Mouse (Mus musculus) kidney, embryonic 15.5 days (tissue): ENCODE data around the gene Fam8a1. TPM values are rescaled to one million over a fixed set of nuclear protein-coding genes. Genes with fewer than 3 reads are reported as not detected.

Source experiments
- ATAC-seq: fragments of 200-750 bp; cut with Nextera tagmentation; replicated peaks from 2 replicates; pipeline ENCODE4 v1.8.0; 2017; ENCODE audit warnings: moderate TSS enrichment; ENCODE audit not compliant: low FRiP score
- H3K27ac ChIP-seq: fragments of 300-500 bp; sonication (generic); 2 replicates; pipeline ENCODE4 v1.5.1; 2015; ENCODE audit warnings: mild to moderate bottlenecking, inconsistent platforms
- H3K27me3 ChIP-seq: fragments of 300-500 bp; sonication (generic); 2 replicates; pipeline ENCODE4 v1.6.1; 2015; ENCODE audit warnings: inconsistent platforms
- H3K36me3 ChIP-seq: fragments of 300-500 bp; sonication (generic); 2 replicates; pipeline ENCODE4 v1.6.1; 2015; ENCODE audit warnings: inconsistent platforms
- H3K4me1 ChIP-seq: fragments of 300-500 bp; sonication (generic); 2 replicates; pipeline ENCODE4 v1.6.1; 2015; ENCODE audit warnings: inconsistent platforms
- H3K4me2 ChIP-seq: fragments of 300-500 bp; sonication (generic); 2 replicates; pipeline ENCODE4 v1.6.1; 2015; ENCODE audit warnings: moderate library complexity, mild to moderate bottlenecking, inconsistent platforms
- H3K4me3 ChIP-seq: fragments of 300-500 bp; sonication (generic); replicated peaks from 2 replicates; pipeline ENCODE4 v1.5.1; 2015; ENCODE audit warnings: mild to moderate bottlenecking, inconsistent platforms
- H3K9ac ChIP-seq: fragments of 300-500 bp; sonication (generic); 2 replicates; pipeline ENCODE4 v1.6.1; 2015; ENCODE audit warnings: mild to moderate bottlenecking, inconsistent platforms
- H3K9me3 ChIP-seq: fragments of 300-500 bp; sonication (generic); replicated peaks from 2 replicates; pipeline ENCODE4 v1.6.1; 2016; ENCODE audit warnings: inconsistent platforms
- WGBS: fragments of 180-500 bp; shearing (Covaris S2); methylation state at CpG from one replicate; pipeline ENCODE4 v1.1.7; 2015; ENCODE audit warnings: mixed read lengths; 5-methylcytosine and 5-hydroxymethylcytosine counted together
- polyA plus RNA-seq: library from polyadenylated mRNA; unstranded; fragments of >200 nt; fragmentation: Nextera tagmentation; extraction: Ambion mirVana; gene quantifications from 2 replicates; pipeline ENCODE4 v1.2.1, GENCODE M21; 2015

Gene Fam8a1
- polyA plus RNA-seq, result 10.6 and 12.2 TPM in 2 replicates

DNA sequence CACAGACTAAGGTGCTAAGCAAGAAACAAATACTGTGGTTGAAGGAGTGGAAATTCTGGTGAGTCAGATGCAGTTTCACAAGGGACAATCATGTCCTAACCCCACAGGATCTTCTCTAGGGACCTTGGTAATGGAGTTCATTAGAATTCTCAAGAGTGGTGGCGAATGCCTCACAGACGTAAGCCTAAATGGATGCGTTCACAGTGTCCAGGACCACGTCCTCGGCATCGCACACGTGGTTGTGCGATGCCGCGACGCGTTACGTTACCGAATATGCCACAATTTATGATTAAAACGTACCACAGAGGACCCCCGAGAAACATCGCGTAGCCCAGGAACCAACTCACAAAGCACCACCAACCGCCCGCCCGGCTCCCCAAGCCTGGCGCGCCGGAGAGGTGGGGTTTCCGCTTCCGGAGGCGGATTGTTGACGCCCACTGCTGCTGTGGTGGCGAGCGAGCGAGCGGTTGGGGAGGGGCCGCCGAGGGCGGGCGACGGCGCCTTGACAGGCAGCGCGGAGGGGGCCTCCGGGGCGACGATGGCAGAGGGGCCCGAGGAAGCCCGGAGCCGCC is at the start of gene Fam8a1:
Fam8a1 (plus strand) TSS at position 475 of the 572 bp plus-strand sequence.
- peak; percentile 97 for ATAC-seq
- H3K27ac ChIP-seq, result peak within 1 kb of the TSS; percentile 65
- peaks cover 12% of the 10 kb centered on the region for H3K4me1 ChIP-seq
- H3K4me2 ChIP-seq, result peak within 1 kb of the TSS; percentile 91
- peak within 1 kb of the TSS; percentile 96 for H3K4me3 ChIP-seq
- peak within 1 kb of the TSS; percentile 87 for H3K9ac ChIP-seq
- H3K9me3 ChIP-seq, result no peaks in the 10 kb centered on the region
- H3K27me3 ChIP-seq, result no peaks in the 10 kb centered on the region
- WGBS, result 2% methylated on average over 46 of the region's 46 CpGs
- peaks cover 30% of the 10 kb centered on the region for H3K36me3 ChIP-seq

DNA sequence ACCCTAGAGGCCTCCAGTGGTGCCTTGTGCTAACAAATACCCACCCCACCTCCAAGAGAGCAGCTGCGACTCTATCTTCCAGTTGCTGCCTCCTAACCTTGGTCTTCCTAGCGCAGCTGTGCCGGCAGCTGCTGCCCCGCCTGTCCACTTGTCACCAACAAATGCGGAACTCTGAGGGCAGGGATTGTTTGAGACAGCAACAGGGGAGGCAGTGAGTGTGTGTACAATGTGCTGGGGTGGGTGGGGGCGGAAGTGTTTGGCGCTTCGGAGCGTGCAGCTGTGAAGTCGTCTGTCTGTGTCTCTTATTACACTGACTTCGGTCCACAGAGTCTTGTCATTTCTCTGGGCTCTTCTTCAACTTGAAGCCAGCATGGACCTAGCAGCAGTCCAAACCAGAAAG is 49.7 kb upstream of the Fam8a1 start:
- Histone ChIP-seq H3K27me3 (no peaks in the 10 kb centered on the region), H3K9me3 (no peaks in the 10 kb centered on the region), H3K4me1 (peaks cover 18% of the 10 kb centered on the region), H3K4me2 (peak overlapping the region; percentile 44), H3K4me3 (no peak overlapping the region; the same call in 1 of the 2 replicates), H3K36me3 (no peaks in the 10 kb centered on the region), H3K27ac (no peak overlapping the region), H3K9ac (no peak overlapping the region)
- 22% methylated on average over 11 of the region's 11 CpGs for whole genome bisulfite sequencing
- ATAC-seq, result peak; percentile 66

DNA sequence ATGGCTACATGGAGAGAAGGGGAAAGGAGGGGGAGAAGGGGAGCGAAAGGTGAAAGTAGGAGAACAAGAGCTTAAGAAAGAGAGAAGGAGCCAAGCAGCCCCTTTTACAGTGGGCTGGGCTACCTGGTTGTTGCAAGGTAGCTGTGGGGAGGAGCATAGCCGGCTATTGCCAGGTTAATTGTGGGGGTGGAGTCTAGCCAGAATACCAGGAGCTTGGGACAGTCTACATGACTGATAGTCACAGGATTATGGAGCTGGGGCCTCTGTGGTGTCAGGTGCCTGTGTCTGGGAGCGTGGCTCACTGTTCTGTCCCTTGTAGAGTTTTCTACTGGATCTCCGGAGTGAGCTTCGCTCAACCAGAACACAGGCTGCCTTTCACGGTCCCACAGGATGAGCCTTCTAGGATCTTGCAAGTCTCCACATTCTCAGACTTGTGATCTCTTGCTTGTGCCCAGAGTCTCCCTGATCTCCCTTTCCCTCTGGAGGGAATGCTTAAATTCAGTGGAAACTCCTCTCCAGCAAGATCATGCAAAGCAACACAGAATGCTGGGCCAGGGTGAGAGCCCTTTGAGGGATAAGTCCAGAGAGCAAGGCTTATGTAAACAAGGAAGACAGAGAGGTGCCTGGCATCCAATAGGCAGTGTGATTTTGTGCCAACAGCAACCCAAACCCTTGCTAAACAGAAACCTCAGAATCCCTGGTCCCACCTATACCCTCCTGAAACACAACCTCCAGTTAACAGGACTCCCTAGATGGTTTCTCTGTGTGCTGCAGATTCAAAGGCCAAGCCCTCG is 48.2 kb upstream of the Fam8a1 start:
- 67% methylated on average over 7 of the region's 7 CpGs for WGBS
- H3K4me2 ChIP-seq, result no peak overlapping the region
- peak; percentile 46; the same call in 1 of the 2 replicates for ATAC-seq
- no peaks in the 10 kb centered on the region for H3K27me3 ChIP-seq
- no peaks in the 10 kb centered on the region for H3K9me3 ChIP-seq
- H3K27ac ChIP-seq, result no peak overlapping the region
- no peaks in the 10 kb centered on the region for H3K36me3 ChIP-seq
- no peak overlapping the region for H3K9ac ChIP-seq
- H3K4me1 ChIP-seq, result peaks cover 18% of the 10 kb centered on the region
- no peak overlapping the region for H3K4me3 ChIP-seq

DNA sequence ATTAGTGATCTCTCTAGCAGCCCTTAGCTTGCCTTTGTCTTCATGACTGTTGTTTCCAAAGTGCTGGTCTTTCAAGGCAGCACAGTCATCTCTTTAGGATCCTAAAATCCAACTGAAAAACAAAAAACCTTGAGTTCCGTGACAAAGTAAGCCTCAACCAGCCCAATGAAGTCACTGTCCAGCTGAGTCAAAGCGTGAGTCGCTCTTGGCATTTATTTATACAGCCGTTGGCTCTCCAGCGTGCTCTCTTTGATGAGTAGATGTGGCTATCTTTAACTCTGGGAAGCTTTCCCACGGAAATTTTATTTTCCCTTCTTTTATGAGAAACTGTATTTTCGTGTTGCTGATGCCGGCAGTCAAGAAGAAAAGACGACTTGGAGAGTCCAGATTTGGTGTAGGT is 42.7 kb upstream of the Fam8a1 start:
- Histone ChIP-seq H3K9me3 (no peaks in the 10 kb centered on the region), H3K27me3 (no peaks in the 10 kb centered on the region), H3K27ac (no peak overlapping the region), H3K4me2 (no peak overlapping the region), H3K36me3 (no peaks in the 10 kb centered on the region), H3K9ac (no peak overlapping the region), H3K4me1 (no peaks in the 10 kb centered on the region), H3K4me3 (no peak overlapping the region)
- ATAC-seq, result no peak
- 80% methylated on average over 9 of the region's 9 CpGs for WGBS

DNA sequence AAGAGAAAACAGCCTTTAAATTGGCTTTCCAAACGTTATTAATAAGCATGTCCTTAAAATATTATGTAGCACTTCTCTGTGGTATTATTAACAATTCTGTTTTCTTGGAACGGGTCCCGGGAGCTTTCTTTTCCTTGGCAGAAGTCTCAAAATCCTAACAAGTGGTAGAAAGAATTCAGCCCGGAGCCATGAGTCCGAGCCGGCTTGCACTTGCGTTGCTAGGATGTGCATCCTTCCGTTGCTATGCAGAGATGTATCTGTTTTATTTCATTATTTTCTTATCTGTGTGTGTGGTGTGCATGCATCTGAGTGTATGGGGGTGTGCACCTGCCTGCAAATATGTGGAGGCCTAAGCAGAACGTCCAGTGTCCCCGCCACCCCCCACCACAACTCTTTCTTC is 41.5 kb upstream of the Fam8a1 start:
- no peaks in the 10 kb centered on the region for H3K9me3 ChIP-seq
- H3K4me2 ChIP-seq, result no peak overlapping the region
- H3K27ac ChIP-seq, result no peak overlapping the region
- ATAC-seq, result no peak
- H3K27me3 ChIP-seq, result no peaks in the 10 kb centered on the region
- no peaks in the 10 kb centered on the region for H3K36me3 ChIP-seq
- 78% methylated on average over 10 of the region's 10 CpGs for WGBS
- H3K4me3 ChIP-seq, result no peak overlapping the region
- H3K4me1 ChIP-seq, result no peaks in the 10 kb centered on the region
- H3K9ac ChIP-seq, result no peak overlapping the region

DNA sequence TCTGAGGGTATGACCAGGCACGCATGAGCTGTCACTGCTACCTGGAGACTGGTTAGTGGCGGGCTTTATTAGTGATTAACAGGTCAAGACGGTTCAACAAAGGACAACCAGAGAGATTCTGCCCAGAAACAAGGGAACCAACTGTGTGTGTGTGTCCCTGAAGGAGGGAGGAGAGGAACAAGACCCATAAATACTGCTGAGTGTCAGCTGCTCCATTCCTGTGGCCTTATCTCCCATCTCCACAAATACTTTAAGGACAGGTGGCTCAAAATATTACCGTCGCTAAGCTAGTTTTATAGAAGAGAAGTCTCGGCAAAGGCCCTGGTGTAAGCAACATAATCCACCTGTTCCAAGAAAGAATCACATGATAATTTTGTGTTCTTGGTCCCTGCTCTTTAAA is 39.9 kb upstream of the Fam8a1 start:
- ATAC-seq, result no peak
- Histone ChIP-seq H3K27ac (no peak overlapping the region), H3K9ac (no peak overlapping the region), H3K4me1 (0 out of 2 replicates have a peak, but pooled peaks cover 10% of the 10 kb centered on the region), H3K4me3 (no peak overlapping the region), H3K4me2 (no peak overlapping the region), H3K27me3 (no peaks in the 10 kb centered on the region), H3K9me3 (no peaks in the 10 kb centered on the region), H3K36me3 (no peaks in the 10 kb centered on the region)
- 73% methylated on average over 6 of the region's 6 CpGs for WGBS

DNA sequence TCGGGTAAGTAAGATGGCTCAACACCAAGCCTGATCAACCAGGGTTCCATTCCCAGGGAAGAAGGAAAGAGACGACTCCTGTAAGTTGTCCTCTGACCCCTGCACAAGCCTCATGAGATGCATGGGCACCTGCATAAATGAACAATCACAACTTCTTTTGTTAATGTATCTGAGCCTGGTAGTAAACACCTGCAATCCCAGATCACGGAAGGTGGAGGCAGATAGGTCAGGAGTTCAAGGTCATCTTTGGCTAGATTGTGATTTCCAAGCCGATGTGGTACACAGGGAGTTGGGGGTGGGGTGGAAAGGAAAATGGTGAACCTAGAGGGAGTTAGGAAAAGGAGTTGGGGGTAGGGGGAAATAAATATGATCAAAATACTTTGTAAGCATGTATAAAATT is 36.5 kb upstream of the Fam8a1 start:
- 52% methylated on average over 4 of the region's 4 CpGs for WGBS
- no peak overlapping the region for H3K9ac ChIP-seq

DNA sequence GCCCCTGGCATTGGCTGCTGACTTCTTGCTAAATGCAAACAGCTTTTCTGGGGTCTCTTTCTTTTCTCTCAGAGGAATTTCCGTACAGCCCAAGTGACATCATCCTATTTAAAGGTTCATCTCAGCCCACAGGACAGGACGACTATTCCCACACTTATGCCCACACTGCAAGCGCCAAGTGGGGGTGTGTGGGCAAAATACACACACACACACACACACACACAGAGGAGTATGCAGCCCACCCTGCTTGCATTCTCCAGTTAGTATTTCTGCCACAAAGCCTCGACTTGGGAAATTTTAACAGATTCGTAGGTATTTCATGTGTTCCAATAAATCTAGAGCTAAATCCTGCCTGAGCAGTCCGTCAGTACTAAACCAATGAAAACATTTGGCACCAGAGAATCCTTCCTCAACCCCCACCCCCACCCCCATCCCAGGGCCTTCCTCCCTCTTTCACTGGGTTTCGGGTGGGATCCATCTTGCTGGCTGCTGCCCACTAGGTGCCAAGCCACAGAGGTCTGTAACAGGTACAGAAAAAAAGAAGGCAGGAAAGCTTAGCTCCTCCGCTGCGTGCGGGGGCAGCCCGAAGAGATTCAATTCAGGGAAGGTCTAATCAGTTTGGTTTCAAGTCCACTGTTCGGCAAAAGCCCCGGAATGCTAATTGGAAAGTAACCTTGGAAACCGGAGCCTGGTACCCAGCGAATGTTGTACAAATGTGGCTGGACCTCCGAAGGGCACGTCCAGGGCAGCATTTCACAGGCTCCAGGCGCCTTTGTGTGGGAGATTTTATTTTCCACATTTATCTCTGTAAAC is 35.8 kb upstream of the Fam8a1 start:
- 37% methylated on average over 18 of the region's 18 CpGs for WGBS
- ATAC-seq, result no peak
- no peak overlapping the region for H3K9ac ChIP-seq
- H3K27me3 ChIP-seq, result no peaks in the 10 kb centered on the region
- no peak overlapping the region for H3K27ac ChIP-seq
- no peaks in the 10 kb centered on the region for H3K9me3 ChIP-seq
- H3K4me3 ChIP-seq, result no peak overlapping the region
- H3K4me2 ChIP-seq, result peak overlapping the region; percentile 39
- H3K36me3 ChIP-seq, result no peaks in the 10 kb centered on the region; the same call in 1 of the 2 replicates
- 0 out of 2 replicates have a peak, but pooled peaks cover 10% of the 10 kb centered on the region for H3K4me1 ChIP-seq

More for the DNA sequence above, 36.5 kb upstream of the Fam8a1 start:
- Histone ChIP-seq H3K9me3 (no peaks in the 10 kb centered on the region), H3K36me3 (no peaks in the 10 kb centered on the region; the same call in 1 of the 2 replicates), H3K4me1 (0 out of 2 replicates have a peak, but pooled peaks cover 10% of the 10 kb centered on the region), H3K4me2 (no peak overlapping the region), H3K27ac (no peak overlapping the region), H3K4me3 (no peak overlapping the region), H3K27me3 (no peaks in the 10 kb centered on the region)
- ATAC-seq, result no peak

DNA sequence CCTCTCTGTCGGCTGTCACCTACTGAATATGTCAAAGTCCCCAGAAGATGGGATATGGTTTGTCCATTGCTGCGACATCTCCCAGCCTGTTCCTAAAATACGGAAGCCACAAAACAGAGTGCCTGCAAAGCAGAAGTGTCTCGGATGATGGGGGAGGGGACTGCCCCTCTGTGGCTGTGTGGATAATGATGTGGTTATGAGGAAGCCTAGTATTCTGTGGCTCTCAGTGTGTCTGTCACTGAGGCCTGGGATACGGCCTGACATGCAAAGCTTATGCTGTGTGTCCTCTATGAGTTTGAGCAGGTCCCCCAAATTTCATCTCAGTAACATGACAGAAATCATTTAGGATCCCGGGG is 35.2 kb upstream of the Fam8a1 start:
- Histone ChIP-seq H3K4me1 (0 out of 2 replicates have a peak, but pooled peaks cover 10% of the 10 kb centered on the region), H3K36me3 (no peaks in the 10 kb centered on the region; the same call in 1 of the 2 replicates), H3K27ac (no peak overlapping the region), H3K9me3 (no peaks in the 10 kb centered on the region), H3K27me3 (no peaks in the 10 kb centered on the region), H3K4me2 (peak overlapping the region; percentile 39), H3K4me3 (no peak overlapping the region), H3K9ac (no peak overlapping the region)
- 46% methylated on average over 6 of the region's 6 CpGs for WGBS
- no peak for ATAC-seq

DNA sequence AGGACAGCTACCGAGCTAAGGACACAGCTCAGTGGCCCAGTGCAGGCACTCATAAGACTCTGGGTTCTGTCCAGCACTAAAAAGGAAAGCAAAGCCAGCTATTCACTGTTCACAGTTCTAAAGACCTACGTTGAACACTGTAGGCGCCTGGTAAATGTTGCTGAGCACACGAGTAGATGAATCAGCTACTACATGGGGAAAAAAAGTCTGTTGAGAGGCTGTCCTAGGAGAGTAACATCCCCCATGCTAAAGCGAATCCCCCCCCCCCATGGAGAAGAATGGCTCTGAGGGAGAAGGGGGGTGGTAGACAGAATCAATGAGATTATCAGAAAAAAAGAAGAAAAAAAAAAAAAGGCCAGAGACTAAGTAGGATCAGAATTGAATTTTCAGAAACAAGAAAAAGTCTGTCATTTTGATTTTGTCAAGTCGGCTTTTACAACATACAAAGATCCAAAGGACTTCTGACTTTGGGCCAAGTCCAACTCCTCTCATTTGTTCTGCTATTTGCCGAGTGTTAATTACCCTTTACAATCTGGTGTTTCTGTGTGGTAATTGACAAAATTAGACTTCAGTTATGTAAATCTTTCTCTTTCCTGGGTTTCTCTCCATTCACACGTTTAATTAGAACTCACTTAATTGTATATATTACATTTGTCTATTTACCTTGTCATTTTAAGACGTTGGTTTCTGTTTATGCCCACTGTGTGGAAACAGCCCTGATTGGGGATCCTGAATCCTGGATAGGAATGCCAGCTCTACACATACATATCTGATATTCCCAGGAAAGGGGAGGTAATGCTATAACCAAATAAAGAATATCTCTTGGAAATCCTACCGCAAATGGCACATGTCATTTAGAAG is 28.5 kb upstream of the Fam8a1 start:
- Histone ChIP-seq H3K9me3 (peaks cover 6% of the 10 kb centered on the region; the same call in 1 of the 2 replicates), H3K27me3 (no peaks in the 10 kb centered on the region), H3K4me3 (no peak overlapping the region), H3K36me3 (peaks cover 3% of the 10 kb centered on the region; the same call in 1 of the 2 replicates), H3K27ac (no peak overlapping the region), H3K9ac (no peak overlapping the region), H3K4me2 (no peak overlapping the region), H3K4me1 (no peaks in the 10 kb centered on the region)
- 90% methylated on average over 10 of the region's 10 CpGs for whole genome bisulfite sequencing
- no peak for ATAC-seq

DNA sequence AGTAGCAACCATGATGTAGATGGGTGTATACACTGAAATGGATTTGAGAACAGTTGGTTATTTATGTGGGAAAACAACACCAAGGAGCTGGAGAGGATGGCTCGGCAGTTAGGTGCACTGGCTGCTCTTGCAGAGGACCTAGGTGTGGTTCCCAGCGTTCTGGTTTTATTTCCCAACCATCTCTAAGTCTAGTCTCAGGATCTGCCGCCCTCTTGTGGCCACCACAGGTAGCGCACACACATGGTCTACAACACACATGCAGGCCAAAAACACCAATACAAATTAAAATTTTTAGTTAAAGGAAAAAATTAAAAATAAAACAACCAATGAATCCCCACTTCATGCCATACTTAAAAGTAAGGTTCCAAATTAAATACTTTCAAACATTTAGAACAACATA is 27.0 kb upstream of the Fam8a1 start:
- ATAC-seq, result no peak
- Histone ChIP-seq H3K27ac (no peak overlapping the region), H3K4me3 (no peak overlapping the region), H3K27me3 (no peaks in the 10 kb centered on the region), H3K9me3 (peaks cover 6% of the 10 kb centered on the region; the same call in 1 of the 2 replicates), H3K4me1 (no peaks in the 10 kb centered on the region), H3K9ac (no peak overlapping the region), H3K4me2 (no peak overlapping the region), H3K36me3 (peaks cover 3% of the 10 kb centered on the region; the same call in 1 of the 2 replicates)
- 85% methylated on average over 4 of the region's 4 CpGs for WGBS
